Mouse (Mus musculus): ENCODE measurements around the gene Rhbdd1.

GRCm38 (mm10) chr1:82272231-82272630, 44.0 kb upstream of the Rhbdd1 start:
- TF ChIP-seq CTCF (IDR thresholded peaks at IDR 0.05; ENCODE audit: low read depth) (no peak), EP300 (IDR thresholded peaks at IDR 0.05; ENCODE audit: low read depth) (no peak)
